Mouse (Mus musculus) testis, adult 2 months (tissue): Measurements from ENCODE around the gene Dab2.

Source experiments
- CTCF ChIP-seq: fragments of 200-500 bp; IDR thresholded peaks from 2 replicates; pipeline ENCODE4 v1.5.1; 2012; ENCODE audit warnings: low read depth, mild to moderate bottlenecking, inconsistent platforms, low read length, moderate library complexity; ENCODE audit not compliant: control insufficient read depth, insufficient read depth, insufficient replicate concordance
- POLR2A ChIP-seq: fragments of 200-500 bp; IDR thresholded peaks from 2 replicates; pipeline ENCODE4 v1.6.1; 2012; ENCODE audit warnings: low read depth, mild to moderate bottlenecking, inconsistent platforms, low read length, moderate library complexity; ENCODE audit not compliant: control insufficient read depth

- TF ChIP-seq CTCF (no peak), POLR2A (no peak)
Observed at GRCm38 (mm10) chr15:6415317-6415716, 115.7 kb downstream of the Dab2 start.
